Mouse (Mus musculus): ENCODE measurements around the gene Kcng1. TPM values are rescaled to one million over a fixed set of nuclear protein-coding genes. Genes with fewer than 3 reads are reported as not detected.

Gene Kcng1
- total and polyA plus RNA-seq, 3 experiments: 0.16 TPM; not detected in 2

DNA sequence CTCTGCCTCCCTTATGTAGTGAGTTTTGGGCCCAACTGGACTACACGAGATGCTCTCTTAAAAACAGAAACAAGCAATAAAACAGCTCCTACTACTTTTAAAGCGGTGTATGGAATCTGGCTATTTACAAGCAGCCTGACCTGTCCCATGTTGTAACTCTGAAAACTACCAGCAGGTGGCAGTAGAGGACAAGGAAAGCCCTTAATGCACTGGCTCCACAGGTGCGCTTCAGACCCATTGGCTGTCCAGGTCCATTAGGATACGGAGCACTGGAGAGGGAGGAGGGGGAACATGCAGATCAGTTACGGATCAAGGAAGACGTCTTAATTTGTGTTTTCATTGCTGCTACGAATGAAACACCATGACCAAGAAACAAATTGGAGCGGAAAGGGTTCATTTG is 31.3 kb downstream of the Kcng1 start:
- Histone ChIP-seq H3K36me3 (replicated peaks in 1 of 2; ENCODE audit: control insufficient read depth in 1 of 2, insufficient read depth in 1 of 2, low read length in 1 of 2) (no peaks in the 10 kb centered on the region), H3K9ac (ENCODE audit: insufficient read depth, low read depth) (no peak overlapping the region), H3K9me3 (replicated peaks; ENCODE audit: low read length) (no peaks in the 10 kb centered on the region), H3K79me2 (replicated peaks; ENCODE audit: control insufficient read depth, extremely low read depth, insufficient read depth, poor library complexity, severe bottlenecking) (no peaks in the 10 kb centered on the region), H3K4me2 (ENCODE audit: insufficient read depth, low read depth, poor library complexity, severe bottlenecking) (no peak overlapping the region), H3K27ac (ENCODE audit: insufficient read depth, low read depth) (no peak overlapping the region), H3K4me1 (ENCODE audit: control insufficient read depth in 1 of 2, insufficient read depth in 2 of 2) (no peaks in the 10 kb centered on the region; a peak in 1 of 4 replicates), H3K4me3 (replicated peaks in 1 of 3; ENCODE audit: low read depth in 2 of 3, low read length in 2 of 3, poor library complexity in 1 of 3) (no peak overlapping the region), H3K27me3 (replicated peaks) (peaks cover 37% of the 10 kb centered on the region)
- DNase-seq (ENCODE audit: extremely low read depth): peak; percentile 84
- dilution Hi-C loops (cut with MboI; ENCODE audit: extremely low pct_ligation_motif_present, extremely low pct_unique_long_range_greater_than_20kb, low sequenced_read_pairs) (no loop called here), in situ Hi-C loops (cut with MboI; ENCODE audit: low pct_ligation_motif_present, low pct_unique_long_range_greater_than_20kb, low sequenced_read_pairs) (loop anchor here (5.0 to 10.0 kb wide), 2 partner anchors 197 to 385 kb away; no protein-coding TSS in a partner anchor)
- peak; percentile 26; the same call in 1 of the 2 replicates for TF ChIP-seq TCF12 (IDR thresholded peaks at IDR 0.05; ENCODE audit: low read depth, low read length)
- no peak for TF ChIP-seq ELF1 (IDR thresholded peaks at IDR 0.05; ENCODE audit: low read depth, low read length)
- peak; percentile 36; the same call in 1 of the 2 replicates for TF ChIP-seq ZC3H11A (IDR thresholded peaks at IDR 0.05; ENCODE audit: low read depth, low read length)
- no peak for TF ChIP-seq ZNF384 (IDR thresholded peaks at IDR 0.05; ENCODE audit: low read depth, low read length)
- TF ChIP-seq CTCF (conservative IDR thresholded peaks at IDR 0.05 in 1 of 2, IDR thresholded peaks at IDR 0.05 in 1 of 2; ENCODE audit: low read depth in 2 of 2, low read length in 2 of 2): peak; percentile 78 to 94
- peak; percentile 94 for TF ChIP-seq RAD21 (IDR thresholded peaks at IDR 0.05; ENCODE audit: low read depth, low read length)
- peak; percentile 79 for TF ChIP-seq SMC3 (IDR thresholded peaks at IDR 0.05; ENCODE audit: low read depth, low read length)
- no peak for TF ChIP-seq USF2 (conservative IDR thresholded peaks at IDR 0.05; ENCODE audit: low read depth, low read length)

GRCm38 (mm10) chr2:168248856-168249245 is 32.7 kb downstream of the Kcng1 start:
- Histone ChIP-seq H3K79me2 (replicated peaks; ENCODE audit: control insufficient read depth, extremely low read depth, insufficient read depth, poor library complexity, severe bottlenecking) (no peaks in the 10 kb centered on the region), H3K4me2 (ENCODE audit: insufficient read depth, low read depth, poor library complexity, severe bottlenecking) (no peak overlapping the region), H3K36me3 (replicated peaks in 1 of 2; ENCODE audit: control insufficient read depth in 1 of 2, insufficient read depth in 1 of 2, low read length in 1 of 2) (no peaks in the 10 kb centered on the region), H3K9ac (ENCODE audit: insufficient read depth, low read depth) (no peak overlapping the region), H3K27ac (ENCODE audit: insufficient read depth, low read depth) (no peak overlapping the region), H3K27me3 (replicated peaks) (peaks cover 42% of the 10 kb centered on the region), H3K9me3 (replicated peaks; ENCODE audit: low read length) (no peaks in the 10 kb centered on the region), H3K4me1 (ENCODE audit: control insufficient read depth in 1 of 2, insufficient read depth in 2 of 2) (no peaks in the 10 kb centered on the region; a peak in 1 of 4 replicates), H3K4me3 (replicated peaks in 1 of 3; ENCODE audit: low read depth in 2 of 3, low read length in 2 of 3, poor library complexity in 1 of 3) (no peak overlapping the region)
- dilution Hi-C loops (cut with MboI; ENCODE audit: extremely low pct_ligation_motif_present, extremely low pct_unique_long_range_greater_than_20kb, low sequenced_read_pairs) (no loop called here), in situ Hi-C loops (cut with MboI; ENCODE audit: low pct_ligation_motif_present, low pct_unique_long_range_greater_than_20kb, low sequenced_read_pairs) (no loop called here)
- TF ChIP-seq MAZ (IDR thresholded peaks at IDR 0.05; ENCODE audit: low read depth, low read length) (no peak), CTCF (conservative IDR thresholded peaks at IDR 0.05 in 1 of 2, IDR thresholded peaks at IDR 0.05 in 1 of 2; ENCODE audit: low read depth in 2 of 2, low read length in 2 of 2) (peak; percentile 28 to 66; a peak in 3 of 4 replicates), ZNF384 (IDR thresholded peaks at IDR 0.05; ENCODE audit: low read depth, low read length) (peak; percentile 72), RAD21 (IDR thresholded peaks at IDR 0.05; ENCODE audit: low read depth, low read length) (peak; percentile 44), BHLHE40 (IDR thresholded peaks at IDR 0.05; ENCODE audit: low read depth, low read length) (no peak), USF2 (conservative IDR thresholded peaks at IDR 0.05; ENCODE audit: low read depth, low read length) (no peak)
- peak; percentile 66 for DNase-seq (ENCODE audit: extremely low read depth)

DNA sequence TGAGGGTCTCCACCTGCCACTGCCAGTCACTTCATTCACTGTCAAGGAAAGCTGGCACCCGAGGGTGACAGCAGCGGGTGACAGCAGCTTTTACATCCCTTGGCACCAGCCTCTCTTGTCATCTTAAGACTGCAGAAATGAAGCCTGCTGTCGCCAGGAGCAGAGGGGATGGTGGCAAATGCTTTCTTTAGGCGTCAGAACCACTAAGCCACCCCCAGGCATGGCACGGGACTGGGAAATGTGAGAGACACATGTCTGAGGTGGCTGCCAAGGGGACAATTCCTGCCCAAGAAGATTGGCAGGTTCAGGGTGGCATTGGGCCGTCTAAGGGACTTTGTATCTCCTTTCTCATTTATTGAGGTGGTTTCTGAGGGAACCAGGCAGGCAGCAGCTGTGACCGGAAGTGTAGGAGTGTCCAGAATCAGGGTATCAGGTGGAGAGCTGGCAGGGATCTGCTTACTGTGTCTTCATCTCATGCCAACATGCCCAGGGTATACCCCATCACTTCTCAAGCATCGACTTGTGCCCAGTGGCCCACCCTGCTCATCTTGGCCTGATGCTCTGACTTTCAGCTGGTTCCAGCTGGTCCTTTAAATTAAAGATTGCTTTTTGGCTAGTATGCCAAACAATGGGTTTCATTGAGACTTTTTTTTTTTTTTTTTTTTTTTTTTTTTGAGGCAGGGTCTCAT is 33.2 kb downstream of the Kcng1 start:
- dilution Hi-C loops (cut with MboI; ENCODE audit: extremely low pct_ligation_motif_present, extremely low pct_unique_long_range_greater_than_20kb, low sequenced_read_pairs): no loop called here
- no peak for DNase-seq (ENCODE audit: extremely low read depth)

More for the DNA sequence above, 33.2 kb downstream of the Kcng1 start:
- Histone ChIP-seq H3K36me3 (replicated peaks in 1 of 2; ENCODE audit: control insufficient read depth in 1 of 2, insufficient read depth in 1 of 2, low read length in 1 of 2) (no peaks in the 10 kb centered on the region), H3K4me3 (replicated peaks in 1 of 3; ENCODE audit: low read depth in 2 of 3, low read length in 2 of 3, poor library complexity in 1 of 3) (no peak overlapping the region), H3K9me3 (replicated peaks; ENCODE audit: low read length) (no peaks in the 10 kb centered on the region), H3K4me2 (ENCODE audit: insufficient read depth, low read depth, poor library complexity, severe bottlenecking) (no peak overlapping the region), H3K4me1 (ENCODE audit: control insufficient read depth in 1 of 2, insufficient read depth in 2 of 2) (no peaks in the 10 kb centered on the region; a peak in 1 of 4 replicates), H3K79me2 (replicated peaks; ENCODE audit: control insufficient read depth, extremely low read depth, insufficient read depth, poor library complexity, severe bottlenecking) (no peaks in the 10 kb centered on the region), H3K27ac (ENCODE audit: insufficient read depth, low read depth) (no peak overlapping the region), H3K27me3 (replicated peaks) (peaks cover 44% of the 10 kb centered on the region), H3K9ac (ENCODE audit: insufficient read depth, low read depth) (no peak overlapping the region)
- no peak for TF ChIP-seq ZNF384 (IDR thresholded peaks at IDR 0.05; ENCODE audit: low read depth, low read length)
- TF ChIP-seq MAZ (IDR thresholded peaks at IDR 0.05; ENCODE audit: low read depth, low read length): no peak
- no peak for TF ChIP-seq EP300 (IDR thresholded peaks at IDR 0.05; ENCODE audit: low read length)
- TF ChIP-seq E2F4 (IDR thresholded peaks at IDR 0.05; ENCODE audit: insufficient replicate concordance, low read depth, low read length): no peak
- TF ChIP-seq MYC (IDR thresholded peaks at IDR 0.05; ENCODE audit: low read depth, low read length): no peak
- no peak for TF ChIP-seq USF2 (conservative IDR thresholded peaks at IDR 0.05; ENCODE audit: low read depth, low read length)
- no peak for TF ChIP-seq SIN3A (IDR thresholded peaks at IDR 0.05; ENCODE audit: low read length)
- no peak for TF ChIP-seq ETS1 (conservative IDR thresholded peaks at IDR 0.05; ENCODE audit: low read depth, low read length)
- no peak for TF ChIP-seq POLR2AphosphoS2 (IDR thresholded peaks at IDR 0.05; ENCODE audit: low read depth, low read length)
- no peak for TF ChIP-seq ZKSCAN1 (IDR thresholded peaks at IDR 0.05; ENCODE audit: borderline replicate concordance, low read depth, low read length)
- TF ChIP-seq GABPA (IDR thresholded peaks at IDR 0.05; ENCODE audit: insufficient replicate concordance, low read depth, low read length): no peak
- no peak for TF ChIP-seq TCF12 (IDR thresholded peaks at IDR 0.05; ENCODE audit: low read depth, low read length)
- in situ Hi-C loops (cut with MboI; ENCODE audit: low pct_ligation_motif_present, low pct_unique_long_range_greater_than_20kb, low sequenced_read_pairs): no loop called here

Data from CH12.LX (cell line).